Mouse (Mus musculus) CH12.LX (cell line): ENCODE results near the gene Tm7sf2. TPM values are rescaled to one million over a fixed set of nuclear protein-coding genes. Genes with fewer than 3 reads are reported as not detected.

Experiments used
- DNase-seq: peaks from one replicate; pipeline ENCODE4 v3.0.0-alpha.2; 2013; ENCODE audit errors: extremely low read depth
- H3K27ac ChIP-seq: 2 replicates; pipeline ENCODE4 v1.5.1; 2012; ENCODE audit warnings: low read depth, mild to moderate bottlenecking, control low read depth, moderate library complexity; ENCODE audit not compliant: insufficient read depth
- H3K27me3 ChIP-seq: replicated peaks from 2 replicates; pipeline ENCODE3; 2012; ENCODE audit warnings: inconsistent platforms
- H3K36me3 ChIP-seq, 2 experiments: replicated peaks in 1 of 2; 2 replicates each; pipeline versions ENCODE3 to v1.6.1; 2012; ENCODE audit warnings: inconsistent platforms in 1 of 2, low read length in 1 of 2, mild to moderate bottlenecking in 1 of 2, mixed read lengths in 1 of 2, moderate library complexity in 1 of 2; ENCODE audit not compliant: control insufficient read depth in 1 of 2, insufficient read depth in 1 of 2
- H3K4me1 ChIP-seq, 2 experiments: 2 replicates each; pipeline ENCODE4 v1.6.1; 2012; ENCODE audit warnings: inconsistent platforms in 1 of 2, moderate library complexity in 1 of 2; ENCODE audit not compliant: insufficient read depth in 2 of 2, control insufficient read depth in 1 of 2
- H3K4me2 ChIP-seq: 2 replicates; pipeline ENCODE4 v1.6.1; 2012; ENCODE audit warnings: low read depth, mild to moderate bottlenecking, control low read depth; ENCODE audit not compliant: poor library complexity, insufficient read depth, severe bottlenecking
- H3K4me3 ChIP-seq, 3 experiments: fragments of 150-350 bp in 1 of 3; sonication (generic) in 1 of 3; replicated peaks in 1 of 3; 2 replicates each; pipeline versions ENCODE3 to v1.5.1; 2011 to 2012; ENCODE audit warnings: low read depth in 2 of 3, low read length in 2 of 3, mild to moderate bottlenecking in 2 of 3, moderate library complexity in 2 of 3, control low read depth in 1 of 3, improper control_type of control experiment in 1 of 3, inconsistent platforms in 1 of 3, mixed read lengths in 1 of 3; ENCODE audit not compliant: poor library complexity in 1 of 3
- H3K79me2 ChIP-seq: replicated peaks from 2 replicates; pipeline ENCODE4 v1.6.1; 2012; ENCODE audit warnings: mild to moderate bottlenecking, moderate library complexity; ENCODE audit not compliant: control insufficient read depth, poor library complexity, insufficient read depth, severe bottlenecking; ENCODE audit errors: extremely low read depth
- H3K9ac ChIP-seq: 2 replicates; pipeline ENCODE4 v1.6.1; 2012; ENCODE audit warnings: low read depth, mild to moderate bottlenecking, control low read depth, moderate library complexity; ENCODE audit not compliant: insufficient read depth
- H3K9me3 ChIP-seq: replicated peaks from 2 replicates; pipeline ENCODE3; 2012; ENCODE audit warnings: low read length, inconsistent platforms, mixed read lengths
- CHD2 ChIP-seq: IDR thresholded peaks from 2 replicates; pipeline ENCODE4 v1.6.1; 2011; ENCODE audit warnings: low read length, improper control_type of control experiment
- ELF1 ChIP-seq: IDR thresholded peaks from 2 replicates; pipeline ENCODE4 v1.6.1; 2014; ENCODE audit warnings: low read depth, mild to moderate bottlenecking, inconsistent platforms, low read length, improper control_type of control experiment
- EP300 ChIP-seq: IDR thresholded peaks from 2 replicates; pipeline ENCODE4 v1.6.1; 2011; ENCODE audit warnings: low read length, improper control_type of control experiment
- HCFC1 ChIP-seq: IDR thresholded peaks from 2 replicates; pipeline ENCODE4 v1.6.1; 2012; ENCODE audit warnings: low read depth, mild to moderate bottlenecking, inconsistent platforms, low read length, improper control_type of control experiment
- KAT2A ChIP-seq: IDR thresholded peaks from 2 replicates; pipeline ENCODE4 v1.6.1; 2012; ENCODE audit warnings: low read length, improper control_type of control experiment, inconsistent platforms; ENCODE audit not compliant: insufficient replicate concordance
- MAFK ChIP-seq: IDR thresholded peaks from 2 replicates; pipeline ENCODE4 v1.6.1; 2011; ENCODE audit warnings: low read length, improper control_type of control experiment; ENCODE audit not compliant: insufficient replicate concordance
- MAX ChIP-seq: IDR thresholded peaks from 2 replicates; pipeline ENCODE4 v1.6.1; 2011; ENCODE audit warnings: low read length, improper control_type of control experiment
- MAZ ChIP-seq: IDR thresholded peaks from 2 replicates; pipeline ENCODE4 v1.6.1; 2012; ENCODE audit warnings: low read depth, mild to moderate bottlenecking, inconsistent platforms, low read length, improper control_type of control experiment, moderate library complexity
- MEF2A ChIP-seq: IDR thresholded peaks from 2 replicates; pipeline ENCODE4 v1.6.1; 2014; ENCODE audit warnings: low read depth, mild to moderate bottlenecking, inconsistent platforms, low read length, improper control_type of control experiment, borderline replicate concordance
- MYC ChIP-seq: IDR thresholded peaks from 2 replicates; pipeline ENCODE4 v1.6.1; 2011; ENCODE audit warnings: low read depth, mild to moderate bottlenecking, improper control_type of control experiment, low read length
- NELFE ChIP-seq: IDR thresholded peaks from 2 replicates; pipeline ENCODE4 v1.6.1; 2011; ENCODE audit warnings: low read depth, low read length, improper control_type of control experiment
- POLR2AphosphoS2 ChIP-seq: IDR thresholded peaks from 2 replicates; pipeline ENCODE4 v1.6.1; 2011; ENCODE audit warnings: low read depth, low read length, improper control_type of control experiment
- RAD21 ChIP-seq: IDR thresholded peaks from 2 replicates; pipeline ENCODE4 v1.6.1; 2011; ENCODE audit warnings: low read depth, mild to moderate bottlenecking, low read length, improper control_type of control experiment, moderate library complexity
- USF1 ChIP-seq: IDR thresholded peaks from 2 replicates; pipeline ENCODE4 v1.6.1; 2014; ENCODE audit warnings: low read depth, mild to moderate bottlenecking, inconsistent platforms, low read length, improper control_type of control experiment
- ZMIZ1 ChIP-seq: IDR thresholded peaks from 2 replicates; pipeline ENCODE4 v1.6.1; 2012; ENCODE audit warnings: low read depth, mild to moderate bottlenecking, inconsistent platforms, low read length, improper control_type of control experiment
- ZNF384 ChIP-seq: IDR thresholded peaks from 2 replicates; pipeline ENCODE4 v1.6.1; 2012; ENCODE audit warnings: low read depth, low read length, improper control_type of control experiment, inconsistent platforms
- dilution Hi-C: fragments of 300-500 bp; cut with MboI; formaldehyde crosslinking; loops from 2 replicates; pipeline ENCODE4 v1.14.3; 2020; ENCODE audit warnings: low sequenced_read_pairs; ENCODE audit not compliant: extremely low pct_unique_long_range_greater_than_20kb, extremely low pct_ligation_motif_present
- in situ Hi-C: fragments of 300-500 bp; cut with MboI; formaldehyde crosslinking; loops from 3 replicates; pipeline ENCODE4 v1.14.3; 2019; ENCODE audit warnings: low sequenced_read_pairs, low pct_ligation_motif_present, low pct_unique_long_range_greater_than_20kb, mixed read lengths
- polyA plus RNA-seq: library from polyadenylated mRNA; unstranded; fragments of >175 nt; gene quantifications from 2 replicates; pipeline ENCODE4 v1.2.1, GENCODE M21; 2012; ENCODE audit warnings: low read depth; ENCODE audit not compliant: insufficient read length
- total RNA-seq, 2 experiments: library from RNA; depleted of rRNA; stranded (reverse); fragments of 300-350 nt in 1 of 2; fragments of >200 nt in 1 of 2; gene quantifications; 2 replicates each; pipeline ENCODE4 v1.2.3; 2012 to 2014

Tm7sf2 gene
- total and polyA plus RNA-seq, 3 experiments: 10.8 to 15.1 (median 11.7) TPM

DNA sequence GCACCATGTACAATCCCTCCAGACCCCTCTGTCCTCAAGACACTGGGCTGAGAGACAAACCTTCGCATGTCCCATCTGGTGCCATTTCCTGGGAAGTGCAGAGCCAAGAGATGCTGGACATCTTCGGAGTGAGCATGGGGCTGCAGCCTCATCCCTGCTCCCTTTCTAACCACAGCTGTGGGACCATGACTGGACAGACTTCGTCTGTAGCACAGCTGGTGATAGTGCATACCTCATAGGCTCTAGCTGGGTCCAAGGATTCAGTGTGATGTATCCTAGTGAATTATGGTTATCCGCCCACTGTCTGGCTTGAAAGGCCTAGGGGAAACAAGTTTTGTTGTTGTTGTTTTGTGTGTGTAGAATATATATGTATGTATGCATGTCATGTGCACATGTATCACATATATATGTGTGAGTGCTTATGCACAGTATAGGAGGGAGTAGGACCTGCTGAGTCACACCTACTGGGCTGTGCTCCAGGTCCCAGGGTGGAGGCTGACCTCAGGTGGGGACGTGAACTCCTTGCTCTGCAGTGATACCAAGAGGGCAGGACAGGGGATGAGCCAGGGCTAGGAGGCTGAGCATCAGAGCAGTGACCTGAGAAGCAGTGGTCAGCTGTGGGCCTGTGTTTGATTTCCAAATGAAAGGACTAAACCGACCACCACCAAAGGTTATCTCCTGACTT is 34.1 kb upstream of the Tm7sf2 start:
- no peak overlapping the region for H3K4me2 ChIP-seq
- H3K4me3 ChIP-seq: no peak overlapping the region
- no peak for DNase-seq
- no peaks in the 10 kb centered on the region for H3K9me3 ChIP-seq
- no peak overlapping the region for H3K9ac ChIP-seq
- H3K27ac ChIP-seq: no peak overlapping the region
- peaks cover 12 to 49% of the 10 kb centered on the region in 2 experiments for H3K36me3 ChIP-seq
- no peaks in the 10 kb centered on the region for H3K79me2 ChIP-seq
- in situ Hi-C loops: no loop called here
- peaks cover 0 to 7% of the 10 kb centered on the region in 2 experiments; a peak in 2 of 4 replicates for H3K4me1 ChIP-seq
- dilution Hi-C loops: no loop called here
- H3K27me3 ChIP-seq: no peaks in the 10 kb centered on the region
- TF ChIP-seq EP300 (no peak), MYC (no peak), NELFE (no peak), USF1 (no peak), CHD2 (no peak), HCFC1 (no peak), MAZ (no peak), KAT2A (no peak), POLR2AphosphoS2 (no peak), RAD21 (no peak), ELF1 (no peak), MEF2A (no peak), MAX (no peak), MAFK (no peak)
- TF ChIP-seq, all 38 proteins: peak for 0

DNA sequence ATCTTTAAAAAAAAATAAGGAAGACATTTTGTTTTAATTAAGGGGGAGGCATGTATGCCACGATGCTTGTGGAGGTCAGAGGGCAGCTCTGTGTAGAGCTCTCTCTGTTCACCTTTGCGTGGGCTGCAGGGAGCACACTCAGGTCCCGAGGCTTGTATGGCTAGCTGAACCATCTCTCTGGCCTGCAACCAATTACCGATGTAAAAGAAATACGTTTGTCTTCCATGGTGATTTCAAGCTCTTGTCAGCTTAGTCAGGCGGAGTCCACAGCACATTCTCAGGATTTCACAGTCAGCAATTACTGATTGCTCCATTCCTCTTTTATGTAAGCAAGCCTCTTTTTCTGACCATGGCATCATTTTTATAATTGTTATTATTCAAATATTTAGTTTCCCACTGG is 33.0 kb upstream of the Tm7sf2 start:
- Histone ChIP-seq H3K9me3 (no peaks in the 10 kb centered on the region), H3K79me2 (no peaks in the 10 kb centered on the region), H3K4me2 (no peak overlapping the region), H3K36me3 (peaks cover 12 to 50% of the 10 kb centered on the region in 2 experiments), H3K27ac (no peak overlapping the region), H3K4me3 (no peak overlapping the region), H3K27me3 (no peaks in the 10 kb centered on the region), H3K4me1 (peaks cover 0 to 7% of the 10 kb centered on the region in 2 experiments; a peak in 2 of 4 replicates), H3K9ac (no peak overlapping the region)
- in situ Hi-C loops (no loop called here), dilution Hi-C loops (no loop called here)
- TF ChIP-seq ZNF384: no peak
- no peak for TF ChIP-seq MAZ
- TF ChIP-seq ZMIZ1: 0 out of 2 replicates have a peak, but pooled peaks have one; percentile 20
- no peak for DNase-seq
